Comparison of ENCODE assay signal across 10 mouse cellular contexts in the genomic region with DNA sequence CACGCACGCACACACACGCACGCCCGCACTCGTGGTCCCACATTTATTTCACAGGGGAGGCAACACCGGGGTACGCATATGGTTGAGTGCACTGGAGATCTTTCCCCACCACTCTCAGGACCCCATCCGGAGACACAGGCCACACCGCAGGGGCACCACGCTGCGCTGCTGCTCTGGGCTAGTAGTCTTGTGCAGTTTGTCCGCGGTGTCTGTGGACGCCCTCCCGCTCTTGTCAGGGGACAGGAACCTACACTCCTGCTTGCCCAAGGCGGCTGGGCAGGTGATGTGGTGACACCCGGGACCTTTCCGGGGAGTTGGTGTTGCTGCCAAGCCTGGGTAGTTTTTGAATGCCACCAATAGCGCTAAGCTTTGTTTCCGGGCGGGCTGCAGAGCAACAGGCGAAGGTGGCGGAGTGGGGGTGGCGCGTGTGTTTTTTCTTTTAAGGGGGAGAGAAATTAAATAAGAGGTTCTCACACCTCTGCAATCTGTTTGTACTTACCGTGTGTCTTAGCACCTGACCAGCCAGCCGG. TPM values are rescaled to one million over a fixed set of nuclear protein-coding genes. Genes with fewer than 3 reads are reported as not detected.
DNase-seq lines count a peak whose midpoint lies in the region; ATAC-seq lines count a peak whose summit lies in the region.
"Had no signal": no experiment of that assay in that cellular context is flagged by ENCODE, and none has a peak within 500 bp of the region (broad histone marks: within the 10 kb centered on the region; RNA-seq: fewer than 3 reads in every experiment).

No protein-coding gene starts in this region.

- H3K36me3 ChIP-seq in intestine, embryonic 16.5 days (ENCODE audit: control insufficient read depth, insufficient read depth, low read length) = no peaks in the 10 kb centered on the region
- no peaks in the 10 kb centered on the region for H3K36me3 ChIP-seq in intestine, embryonic 15.5 days
- no peaks in the 10 kb centered on the region for H3K36me3 ChIP-seq in forebrain, embryonic 15.5 days
- H3K36me3 ChIP-seq in midbrain, embryonic 11.5 days (ENCODE audit: control insufficient read depth, insufficient read depth, low read length) = no peaks in the 10 kb centered on the region

- ATAC-seq in intestine, embryonic 16.5 days = no peak
- no peak for ATAC-seq in intestine, embryonic 15.5 days
- no peak for ATAC-seq in forebrain, embryonic 15.5 days (replicated peaks)
- no peak for ATAC-seq in midbrain, embryonic 11.5 days (ENCODE audit: low FRiP score)

- DNase-seq in ES-CJ7 (ENCODE audit: low read depth, low spot score) = peak; percentile 36
- DNase-seq in midbrain, embryonic 11.5 days (ENCODE audit: low spot score, missing footprints) = peak; percentile 94
- no peak for DNase-seq in adrenal gland, postnatal 14 days
- DNase-seq in frontal cortex, postnatal 36 days (ENCODE audit: low spot score in 2 of 2) = no peak
- DNase-seq in urinary bladder, adult 18-20 months (ENCODE audit: low spot score in 2 of 2) = no peak
- DNase-seq: cerebellum, postnatal 25 days; right cerebral cortex, adult 18-20 months had no signal

- no peak overlapping the region for H3K9ac ChIP-seq in intestine, embryonic 16.5 days (ENCODE audit: low read depth, low read length)
- no peak overlapping the region for H3K9ac ChIP-seq in intestine, embryonic 15.5 days
- no peak overlapping the region for H3K9ac ChIP-seq in forebrain, embryonic 15.5 days (replicated peaks)
- H3K9ac ChIP-seq in midbrain, embryonic 11.5 days (ENCODE audit: low read length) = no peak overlapping the region

- H3K9me3 ChIP-seq in intestine, embryonic 16.5 days (ENCODE audit: control insufficient read depth, low read length) = no peaks in the 10 kb centered on the region
- H3K9me3 ChIP-seq in intestine, embryonic 15.5 days = no peaks in the 10 kb centered on the region
- H3K9me3 ChIP-seq in forebrain, embryonic 15.5 days = no peaks in the 10 kb centered on the region
- no peaks in the 10 kb centered on the region for H3K9me3 ChIP-seq in midbrain, embryonic 11.5 days (ENCODE audit: control insufficient read depth, low read length)

- H3K27ac ChIP-seq in intestine, embryonic 16.5 days (ENCODE audit: low read length) = no peak overlapping the region
- H3K27ac ChIP-seq in intestine, embryonic 15.5 days = no peak overlapping the region
- no peak overlapping the region for H3K27ac ChIP-seq in forebrain, embryonic 15.5 days (replicated peaks)
- no peak overlapping the region for H3K27ac ChIP-seq in midbrain, embryonic 11.5 days (ENCODE audit: low read depth, low read length)

- H3K4me3 ChIP-seq in intestine, embryonic 16.5 days (ENCODE audit: low read length) = 0 out of 2 replicates have a peak overlapping the region, but pooled peaks have one; percentile 6
- H3K4me3 ChIP-seq in intestine, embryonic 15.5 days (replicated peaks) = no peak overlapping the region
- H3K4me3 ChIP-seq in forebrain, embryonic 15.5 days = peak overlapping the region; percentile 41
- no peak overlapping the region for H3K4me3 ChIP-seq in midbrain, embryonic 11.5 days (ENCODE audit: low read depth, low read length)

- peaks cover 25% of the 10 kb centered on the region for H3K4me1 ChIP-seq in intestine, embryonic 16.5 days (ENCODE audit: control insufficient read depth, insufficient read depth, low read length)
- peaks cover 39% of the 10 kb centered on the region for H3K4me1 ChIP-seq in intestine, embryonic 15.5 days (replicated peaks)
- peaks cover 37% of the 10 kb centered on the region for H3K4me1 ChIP-seq in forebrain, embryonic 15.5 days
- peaks cover 20% of the 10 kb centered on the region for H3K4me1 ChIP-seq in midbrain, embryonic 11.5 days (ENCODE audit: control insufficient read depth, insufficient read depth, low read length)

- peaks cover 97% of the 10 kb centered on the region for H3K27me3 ChIP-seq in intestine, embryonic 16.5 days (replicated peaks; ENCODE audit: control insufficient read depth, insufficient read depth, low read length)
- H3K27me3 ChIP-seq in intestine, embryonic 15.5 days (replicated peaks) = peaks cover 98% of the 10 kb centered on the region
- H3K27me3 ChIP-seq in forebrain, embryonic 15.5 days = peaks cover 100% of the 10 kb centered on the region
- H3K27me3 ChIP-seq in midbrain, embryonic 11.5 days (ENCODE audit: control insufficient read depth, insufficient read depth, low read length) = peaks cover 93% of the 10 kb centered on the region

- WGBS in intestine, embryonic 16.5 days = 3% methylated on average over 28 of the region's 28 CpGs
- 3% methylated on average over 28 of the region's 28 CpGs for WGBS in intestine, embryonic 15.5 days
- WGBS in forebrain, embryonic 15.5 days = 3% methylated on average over 28 of the region's 28 CpGs
- WGBS in midbrain, embryonic 11.5 days = 1% methylated on average over 28 of the region's 28 CpGs

- H3K4me2 ChIP-seq in intestine, embryonic 16.5 days (ENCODE audit: low read depth, low read length) = no peak overlapping the region
- no peak overlapping the region for H3K4me2 ChIP-seq in intestine, embryonic 15.5 days (replicated peaks)
- H3K4me2 ChIP-seq in forebrain, embryonic 15.5 days (replicated peaks) = peak overlapping the region; percentile 58; the same call in 1 of the 2 replicates
- no peak overlapping the region for H3K4me2 ChIP-seq in midbrain, embryonic 11.5 days

RNA-seq across cellular contexts. Expression of a gene that starts 1.5 kb away (rescaled TPM):
- polyA plus RNA-seq in intestine, embryonic 16.5 days (2015; fragmentation: Nextera tagmentation; extraction: Ambion mirVana) = 1.6 and 1.7 TPM in 2 replicates
- polyA plus RNA-seq in intestine, embryonic 15.5 days (2015; fragmentation: Nextera tagmentation; extraction: Ambion mirVana) = 0.95 and 1.2 TPM in 2 replicates
- 4.3 and 5.3 TPM in 2 replicates for polyA plus RNA-seq in forebrain, embryonic 15.5 days (2015; fragmentation: Nextera tagmentation; extraction: Ambion mirVana)
- 0.23 and 0.90 TPM in 2 replicates for polyA plus RNA-seq in midbrain, embryonic 11.5 days (2014; fragmentation: Nextera tagmentation; extraction: Ambion mirVana)
- total RNA-seq in adrenal gland, postnatal 14 days (2021) = not detected in 2 replicates

RNA-seq across cellular contexts. Expression of a gene that starts 7.3 kb away (rescaled TPM):
- polyA plus RNA-seq in intestine, embryonic 16.5 days (2015; fragmentation: Nextera tagmentation; extraction: Ambion mirVana) = 2.9 and 3.3 TPM in 2 replicates
- 3.2 and 4.2 TPM in 2 replicates for polyA plus RNA-seq in intestine, embryonic 15.5 days (2015; fragmentation: Nextera tagmentation; extraction: Ambion mirVana)
- 70.2 and 75.0 TPM in 2 replicates for polyA plus RNA-seq in forebrain, embryonic 15.5 days (2015; fragmentation: Nextera tagmentation; extraction: Ambion mirVana)
- 12.3 TPM in 2 replicates for polyA plus RNA-seq in midbrain, embryonic 11.5 days (2014; fragmentation: Nextera tagmentation; extraction: Ambion mirVana)
- total RNA-seq in adrenal gland, postnatal 14 days (2021) = 4.6 and 5.6 TPM in 2 replicates

RNA-seq across cellular contexts. Expression of a gene that starts 12.1 kb away (rescaled TPM):
- polyA plus RNA-seq in intestine, embryonic 16.5 days (2015; fragmentation: Nextera tagmentation; extraction: Ambion mirVana) = 130 and 137 TPM in 2 replicates
- 121 and 132 TPM in 2 replicates for polyA plus RNA-seq in intestine, embryonic 15.5 days (2015; fragmentation: Nextera tagmentation; extraction: Ambion mirVana)
- 164 and 176 TPM in 2 replicates for polyA plus RNA-seq in forebrain, embryonic 15.5 days (2015; fragmentation: Nextera tagmentation; extraction: Ambion mirVana)
- polyA plus RNA-seq in midbrain, embryonic 11.5 days (2014; fragmentation: Nextera tagmentation; extraction: Ambion mirVana) = 126 and 129 TPM in 2 replicates
- total RNA-seq in adrenal gland, postnatal 14 days (2021) = 116 and 123 TPM in 2 replicates

RNA-seq across cellular contexts. Expression of a gene that starts 16.1 kb away (rescaled TPM):
- 991 TPM in 2 replicates for polyA plus RNA-seq in intestine, embryonic 16.5 days (2015; fragmentation: Nextera tagmentation; extraction: Ambion mirVana)
- 957 and 992 TPM in 2 replicates for polyA plus RNA-seq in intestine, embryonic 15.5 days (2015; fragmentation: Nextera tagmentation; extraction: Ambion mirVana)
- 724 and 839 TPM in 2 replicates for polyA plus RNA-seq in forebrain, embryonic 15.5 days (2015; fragmentation: Nextera tagmentation; extraction: Ambion mirVana)
- 774 and 852 TPM in 2 replicates for polyA plus RNA-seq in midbrain, embryonic 11.5 days (2014; fragmentation: Nextera tagmentation; extraction: Ambion mirVana)
- 1,600 and 1,776 TPM in 2 replicates for total RNA-seq in adrenal gland, postnatal 14 days (2021)

RNA-seq across cellular contexts. Expression of a gene that starts 17.7 kb away (rescaled TPM):
- 21.2 and 21.5 TPM in 2 replicates for polyA plus RNA-seq in intestine, embryonic 16.5 days (2015; fragmentation: Nextera tagmentation; extraction: Ambion mirVana)
- 18.7 and 20.8 TPM in 2 replicates for polyA plus RNA-seq in intestine, embryonic 15.5 days (2015; fragmentation: Nextera tagmentation; extraction: Ambion mirVana)
- polyA plus RNA-seq in forebrain, embryonic 15.5 days (2015; fragmentation: Nextera tagmentation; extraction: Ambion mirVana) = 19.3 and 21.4 TPM in 2 replicates
- polyA plus RNA-seq in midbrain, embryonic 11.5 days (2014; fragmentation: Nextera tagmentation; extraction: Ambion mirVana) = 12.6 and 13.1 TPM in 2 replicates
- total RNA-seq in adrenal gland, postnatal 14 days (2021) = 15.7 and 16.3 TPM in 2 replicates

Comparison
In these comparisons a context has a peak if more than half of its experiments do, and no peak if none do; other contexts are left out.
1. H3K4me3 ChIP-seq: peak in intestine, embryonic 16.5 days (single experiment) and forebrain, embryonic 15.5 days (single experiment); none in intestine, embryonic 15.5 days (single experiment) and midbrain, embryonic 11.5 days (single experiment).
2. DNase-seq: peak in ES-CJ7 (single experiment) and midbrain, embryonic 11.5 days (single experiment); none in adrenal gland, postnatal 14 days (single experiment), frontal cortex, postnatal 36 days (0 of 2) and urinary bladder, adult 18-20 months (0 of 2).